Mouse (Mus musculus) retina, embryonic 14.5 days (tissue): ENCODE results near the gene Krtap24-1.
A peak's percentile ranks its signal among the peaks of the same experiment; 100 is the strongest.

Experiments
- DNase-seq: peaks from one replicate; pipeline ENCODE4 v3.0.0-alpha.2; 2015; ENCODE audit warnings: low spot score

The Krtap24-1 gene

GRCm38 (mm10) chr16:88611922-88612321, at the start of gene Krtap24-1:
Gene Krtap24-1 (minus strand): TSS chr16:88612279.
- no peak for DNase-seq

- DNase-seq, result peak; percentile 15
These were observed 45.3 kb upstream of the Krtap24-1 start for GRCm38 (mm10) chr16:88657426-88657825.

GRCm38 (mm10) chr16:88651952-88652351, 39.9 kb upstream of the Krtap24-1 start:
- no peak for DNase-seq

DNA sequence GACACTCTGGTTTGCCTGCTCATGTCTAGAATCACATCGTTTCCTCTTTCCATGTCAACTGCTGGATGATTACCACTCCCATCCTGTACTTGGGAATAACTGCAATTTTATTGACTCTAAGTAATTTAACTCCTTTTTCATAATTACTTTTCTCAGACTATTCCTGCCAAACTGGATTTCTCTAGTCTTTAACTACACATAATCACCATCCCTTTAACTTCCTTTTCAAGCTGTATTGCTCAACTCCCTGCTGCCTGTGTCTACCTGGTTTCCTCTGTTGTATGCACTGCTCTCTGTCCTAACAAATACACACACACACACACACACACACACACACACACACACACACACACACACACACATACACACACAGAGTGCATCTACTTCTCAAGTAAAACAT, 39.0 kb upstream of the Krtap24-1 start:
- DNase-seq, result no peak

DNA sequence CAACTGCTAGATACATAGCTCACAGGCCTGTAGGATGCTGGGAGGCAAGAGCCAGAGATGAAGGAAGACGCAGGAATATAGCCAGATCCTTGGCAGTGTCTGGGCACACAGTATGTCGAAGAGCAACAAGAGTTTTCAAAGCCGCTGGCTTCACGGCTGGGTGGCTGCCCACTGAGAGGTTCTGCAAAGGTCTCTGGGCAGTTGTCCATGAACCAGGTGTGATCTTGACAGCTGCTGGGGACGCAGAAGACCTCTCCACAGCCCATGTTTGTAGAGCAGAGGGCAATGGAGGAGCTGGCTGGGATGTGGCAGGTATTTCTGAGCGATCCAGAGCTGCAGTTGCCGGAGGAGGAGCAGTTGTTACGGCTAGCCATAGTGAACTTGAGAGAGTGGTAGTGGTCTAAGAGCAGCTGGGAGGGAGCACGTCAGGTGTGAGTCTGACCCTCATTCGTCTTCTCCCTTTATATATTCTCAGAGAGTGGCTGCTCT, 35.3 kb upstream of the Krtap24-1 start, which contains the start of gene Krtap26-1:
Gene Krtap26-1, minus strand, starts transcription at position 439 of the 489 bp plus-strand sequence.
- DNase-seq, result no peak

DNA sequence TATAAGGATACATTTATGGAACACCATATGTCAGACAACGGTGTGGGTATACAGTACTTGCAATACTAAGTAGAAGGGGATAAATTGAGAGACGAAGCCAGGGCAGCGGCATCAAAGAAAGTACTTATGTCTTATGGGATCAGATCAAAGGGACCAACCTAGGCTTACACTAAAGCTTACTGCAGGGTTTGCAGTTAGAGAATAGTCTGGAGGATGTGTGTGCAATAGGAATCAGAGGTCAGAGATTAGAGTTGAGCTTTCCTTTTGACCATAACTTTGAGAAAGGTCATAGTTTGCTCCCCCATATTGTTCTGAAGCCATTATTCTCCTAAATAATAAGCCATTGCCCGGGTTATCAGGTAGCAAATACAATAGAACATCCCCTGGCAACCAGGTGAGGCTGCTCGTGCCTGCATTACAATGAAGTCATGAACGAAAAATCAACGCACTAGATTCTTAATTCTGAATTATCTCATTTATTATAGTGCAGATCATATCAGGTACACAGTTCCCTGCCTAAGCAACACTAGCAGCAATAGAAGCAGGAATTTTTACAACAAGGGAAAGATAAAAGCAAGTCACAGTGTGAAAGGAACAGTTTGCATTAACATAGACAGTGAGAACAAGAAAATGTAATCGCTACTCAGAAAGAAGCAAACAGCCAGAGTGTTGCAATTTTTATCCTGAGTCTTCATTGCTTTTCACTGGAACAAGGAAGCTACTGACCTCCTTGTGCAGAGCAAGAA, 34.5 kb upstream of the Krtap24-1 start:
- DNase-seq, result no peak

DNA sequence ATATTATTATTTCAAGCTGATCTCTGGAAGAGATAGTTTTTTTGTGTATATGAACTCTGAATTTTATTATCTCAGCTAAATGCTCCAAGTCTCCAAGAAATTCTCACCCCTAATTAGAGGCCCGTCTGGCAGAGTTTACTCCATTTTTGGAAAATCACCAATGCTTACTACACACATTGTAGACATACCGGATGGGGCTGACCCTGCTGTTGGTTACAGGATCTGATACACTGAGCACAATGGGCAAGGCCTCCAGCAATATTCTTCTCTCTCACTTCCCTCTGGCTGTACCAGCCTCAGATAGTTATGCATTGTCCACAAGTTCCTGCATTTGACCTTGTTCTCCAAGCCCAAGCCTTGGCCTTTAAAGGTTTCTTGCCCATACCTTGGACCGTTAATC, 28.0 kb upstream of the Krtap24-1 start:
- no peak for DNase-seq

- no peak for DNase-seq
These were observed 23.1 kb upstream of the Krtap24-1 start for GRCm38 (mm10) chr16:88635142-88635541.

DNA sequence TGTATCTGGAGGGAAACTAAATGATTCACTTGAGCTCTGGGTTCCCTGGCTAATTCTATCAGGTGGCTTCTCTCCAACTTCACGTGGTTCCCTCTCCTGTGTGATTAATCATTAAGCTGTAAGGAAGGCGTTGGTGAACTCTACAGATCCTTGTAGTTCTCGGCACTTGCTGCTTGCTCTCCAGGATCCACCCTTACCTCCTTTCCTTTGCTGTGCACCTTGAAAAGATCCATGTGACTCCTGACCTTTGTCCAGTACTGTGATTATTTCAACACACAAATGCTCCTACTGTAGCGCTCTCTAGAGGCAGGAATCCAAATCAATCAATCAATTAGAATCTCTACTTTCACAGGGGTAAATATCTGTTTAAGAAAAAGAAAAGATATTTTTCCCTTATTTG, 19.4 kb upstream of the Krtap24-1 start:
- DNase-seq, result no peak

DNA sequence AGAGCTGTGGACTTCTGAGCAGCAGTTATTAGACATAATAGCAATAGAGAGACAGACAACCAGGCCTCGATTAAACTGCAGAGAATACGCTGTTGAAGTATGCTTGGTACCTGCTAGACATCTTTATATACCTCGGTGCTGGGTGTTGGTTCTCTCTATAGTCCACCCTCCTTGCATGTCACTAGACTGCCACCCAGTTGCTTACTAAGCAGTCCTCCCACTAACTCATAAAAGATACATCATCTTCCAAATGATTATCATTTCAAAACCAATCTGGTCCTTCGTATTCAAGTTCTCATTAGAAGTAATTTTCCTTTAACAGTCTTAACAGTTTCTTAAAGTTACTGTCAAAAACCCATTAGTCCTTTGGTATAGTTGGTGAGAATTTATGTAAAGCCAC, 15.5 kb upstream of the Krtap24-1 start, which contains the start of gene 2310079G19Rik:
Gene 2310079G19Rik, minus strand, starts transcription at position 101 of the 400 bp plus-strand sequence.
- no peak for DNase-seq

- DNase-seq, result peak; percentile 62
These were observed 633 bp upstream of the Krtap24-1 start for GRCm38 (mm10) chr16:88612712-88613111.

GRCm38 (mm10) chr16:88604570-88604969, 7.5 kb downstream of the Krtap24-1 start:
- no peak for DNase-seq

- DNase-seq, result peak; percentile 9
These were observed 9.6 kb downstream of the Krtap24-1 start for GRCm38 (mm10) chr16:88602464-88602863.

GRCm38 (mm10) chr16:88600303-88600702, 11.8 kb downstream of the Krtap24-1 start:
- DNase-seq, result no peak

DNA sequence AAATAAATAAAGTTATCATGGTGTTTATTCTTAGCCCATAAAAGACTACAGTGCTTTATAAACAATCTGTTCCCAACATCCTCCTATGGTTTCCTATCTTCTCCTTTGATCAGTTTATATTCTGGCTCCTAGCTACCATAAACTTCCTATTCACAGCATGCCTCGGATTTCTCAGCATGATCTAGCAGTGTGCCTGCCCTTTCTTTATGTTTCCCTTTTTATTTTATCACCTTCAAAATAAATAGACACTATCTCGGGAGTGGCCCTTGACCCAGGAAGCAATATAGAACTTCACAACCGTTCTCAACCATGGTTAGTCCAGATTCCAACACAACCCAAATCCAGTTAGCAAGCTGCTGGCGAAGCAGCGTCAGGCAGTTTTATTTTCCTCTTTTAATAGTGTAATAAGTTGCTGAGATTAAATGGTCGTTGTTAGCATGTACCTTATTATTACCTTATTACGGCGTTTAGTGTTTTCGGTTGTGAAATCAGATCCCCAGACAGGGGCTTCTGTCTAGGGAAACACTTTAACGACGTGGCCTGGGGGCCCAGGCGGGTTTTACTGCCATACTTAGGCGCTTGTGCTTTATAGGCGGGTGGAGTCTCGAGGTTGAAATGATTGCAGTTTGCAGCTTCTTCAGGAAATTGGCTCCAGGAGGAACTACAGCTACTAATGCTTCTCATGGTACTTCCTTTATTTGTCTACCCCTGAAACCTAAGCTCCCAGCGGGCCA, 12.4 kb downstream of the Krtap24-1 start:
- DNase-seq, result no peak

GRCm38 (mm10) chr16:88592758-88593157, 19.3 kb downstream of the Krtap24-1 start:
- peak; percentile 29 for DNase-seq

DNA sequence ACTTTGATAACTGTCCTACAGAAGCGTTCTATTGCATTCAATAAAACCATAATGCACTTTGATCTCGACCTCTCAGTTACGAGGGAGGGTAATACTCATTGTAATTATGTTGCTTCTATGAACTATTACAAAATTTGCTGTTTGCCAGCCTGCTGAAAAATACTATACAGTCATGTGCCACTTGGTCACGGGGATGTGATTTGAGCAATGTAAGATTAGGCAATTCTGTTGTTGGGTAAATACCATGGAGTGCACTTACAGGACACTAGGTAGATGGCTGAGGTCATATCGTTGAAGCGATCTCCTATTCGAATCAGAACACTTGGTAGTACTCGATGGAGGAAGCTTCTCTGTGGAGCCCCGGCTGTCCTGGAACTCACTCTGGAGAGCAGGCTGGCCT, 28.7 kb downstream of the Krtap24-1 start:
- DNase-seq, result no peak

DNA sequence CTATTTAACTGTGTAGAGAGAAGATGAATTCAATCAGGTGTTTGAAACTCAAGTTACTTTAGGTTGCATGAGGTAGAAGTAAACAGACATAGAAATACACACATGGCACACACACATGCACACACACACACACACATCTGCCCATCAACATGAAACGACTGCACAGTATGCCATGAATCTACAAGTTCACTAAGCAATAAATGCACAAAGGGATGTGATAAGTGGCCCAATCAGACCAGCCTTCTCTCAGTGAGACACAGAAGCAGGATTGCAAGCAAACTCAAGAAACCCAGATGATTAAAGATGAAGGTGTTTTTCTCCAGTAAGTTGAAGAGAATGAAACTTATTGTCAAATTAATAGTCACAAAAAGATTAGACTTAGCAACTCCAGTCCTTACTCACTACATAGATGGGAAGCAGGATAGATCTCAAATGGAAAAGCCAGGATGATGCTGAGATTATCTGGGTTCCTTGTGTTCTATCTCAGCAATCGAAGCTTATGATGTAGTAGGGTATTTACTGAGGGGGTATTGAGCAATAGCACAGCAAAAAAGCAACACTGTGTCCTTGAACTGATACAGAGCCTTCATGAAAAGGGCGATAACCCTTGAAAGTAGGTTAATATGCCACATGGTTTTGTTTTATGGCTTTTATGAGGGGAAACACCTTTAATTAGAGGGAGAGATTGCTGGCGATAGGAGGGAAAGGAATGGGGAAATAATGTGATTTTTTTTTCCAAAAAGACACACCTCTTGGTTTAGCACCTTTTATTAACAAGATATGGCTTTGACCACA, 36.0 kb downstream of the Krtap24-1 start:
- no peak for DNase-seq

GRCm38 (mm10) chr16:88572904-88573404, 39.1 kb downstream of the Krtap24-1 start:
- no peak for DNase-seq

GRCm38 (mm10) chr16:88570136-88570535, 41.9 kb downstream of the Krtap24-1 start:
- DNase-seq, result no peak

- no peak for DNase-seq
These were observed 42.3 kb downstream of the Krtap24-1 start for GRCm38 (mm10) chr16:88569732-88570131.

DNA sequence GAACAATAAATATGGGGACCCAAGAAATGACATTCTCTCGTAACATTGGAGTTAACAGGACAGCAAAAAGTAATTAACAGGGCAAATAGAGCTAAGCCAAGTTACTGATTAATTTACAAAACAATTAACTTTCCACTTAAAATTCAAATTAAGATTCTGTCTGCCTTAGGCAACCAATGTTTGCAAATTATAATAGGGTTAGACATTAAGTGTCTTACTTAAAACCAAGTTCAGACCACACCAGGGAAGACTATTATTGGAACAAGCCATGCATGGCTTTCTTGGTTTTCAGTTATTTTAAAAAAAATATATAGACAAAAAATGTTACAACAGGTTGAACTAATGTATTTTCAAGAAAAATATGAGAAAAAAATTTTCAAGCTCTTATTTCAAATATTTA, 43.0 kb downstream of the Krtap24-1 start:
- DNase-seq, result no peak
